Mouse (Mus musculus): ENCODE data around the gene Pold1. TPM values are rescaled to one million over a fixed set of nuclear protein-coding genes. Genes with fewer than 3 reads are reported as not detected.

The Pold1 gene
- polyA plus RNA-seq, 1 experiment from 2014 or later = 19.4 TPM

DNA sequence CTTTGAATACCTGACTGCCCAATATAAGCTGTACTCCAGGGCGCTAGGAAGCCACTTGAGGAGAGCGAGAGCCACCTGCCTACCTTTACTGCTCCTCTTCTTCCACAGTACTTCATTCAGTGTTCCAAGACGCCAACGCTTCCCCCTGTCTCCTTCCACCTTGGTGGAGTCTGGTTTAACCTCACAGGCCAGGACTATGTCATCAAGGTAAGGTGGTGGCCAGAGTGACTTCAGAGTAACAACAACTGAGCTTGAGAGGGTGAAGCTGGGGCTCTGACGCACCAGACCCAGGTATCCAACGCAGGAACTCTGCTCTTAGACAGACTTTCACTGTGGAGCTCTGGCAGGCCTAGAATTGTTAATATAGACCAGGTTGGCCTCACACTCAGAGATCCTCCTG is 37.0 kb upstream of the Pold1 start:
- H3K4me1 ChIP-seq (ENCODE audit: control insufficient read depth, insufficient read depth, low read length) = peaks cover 17% of the 10 kb centered on the region
- H3K27ac ChIP-seq (ENCODE audit: low read length) = no peak overlapping the region
- H3K9ac ChIP-seq (ENCODE audit: low read depth, low read length) = no peak overlapping the region
- no peak overlapping the region for H3K4me3 ChIP-seq (ENCODE audit: low read depth, low read length)
- H3K36me3 ChIP-seq (ENCODE audit: control insufficient read depth, insufficient read depth, low read length) = no peaks in the 10 kb centered on the region
- no peaks in the 10 kb centered on the region for H3K9me3 ChIP-seq (replicated peaks; ENCODE audit: control insufficient read depth, low read length, poor library complexity, severe bottlenecking)
- no peak for ATAC-seq
- no peak overlapping the region for H3K4me2 ChIP-seq (ENCODE audit: low read length)
- no peaks in the 10 kb centered on the region for H3K27me3 ChIP-seq (ENCODE audit: control insufficient read depth, insufficient read depth, low read depth, low read length)
- 91% methylated on average over 6 of the region's 6 CpGs for WGBS

DNA sequence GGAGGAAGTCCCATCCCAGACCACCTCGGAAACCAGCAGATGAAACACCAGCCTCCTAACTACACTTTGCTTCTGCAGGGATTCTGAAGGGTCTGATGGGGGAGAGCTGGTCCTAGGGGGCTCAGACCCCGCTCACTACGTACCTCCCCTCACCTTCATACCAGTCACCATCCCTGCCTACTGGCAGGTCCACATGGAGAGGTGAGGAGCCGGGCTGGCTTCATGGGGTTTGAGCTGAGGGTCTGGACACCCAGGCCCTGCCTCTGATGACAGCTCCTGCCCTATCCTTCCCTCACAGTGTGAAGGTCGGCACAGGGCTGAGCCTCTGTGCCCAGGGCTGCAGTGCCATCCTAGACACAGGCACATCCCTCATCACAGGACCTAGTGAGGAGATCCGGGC is 36.3 kb upstream of the Pold1 start:
- ATAC-seq = no peak
- no peak overlapping the region for H3K27ac ChIP-seq (ENCODE audit: low read length)
- H3K4me2 ChIP-seq (ENCODE audit: low read length) = no peak overlapping the region
- H3K9ac ChIP-seq (ENCODE audit: low read depth, low read length) = no peak overlapping the region
- no peaks in the 10 kb centered on the region for H3K27me3 ChIP-seq (ENCODE audit: control insufficient read depth, insufficient read depth, low read depth, low read length)
- peaks cover 15% of the 10 kb centered on the region for H3K4me1 ChIP-seq (ENCODE audit: control insufficient read depth, insufficient read depth, low read length)
- no peak overlapping the region for H3K4me3 ChIP-seq (ENCODE audit: low read depth, low read length)
- 91% methylated on average over 6 of the region's 6 CpGs for WGBS
- H3K36me3 ChIP-seq (ENCODE audit: control insufficient read depth, insufficient read depth, low read length) = no peaks in the 10 kb centered on the region
- H3K9me3 ChIP-seq (replicated peaks; ENCODE audit: control insufficient read depth, low read length, poor library complexity, severe bottlenecking) = no peaks in the 10 kb centered on the region

DNA sequence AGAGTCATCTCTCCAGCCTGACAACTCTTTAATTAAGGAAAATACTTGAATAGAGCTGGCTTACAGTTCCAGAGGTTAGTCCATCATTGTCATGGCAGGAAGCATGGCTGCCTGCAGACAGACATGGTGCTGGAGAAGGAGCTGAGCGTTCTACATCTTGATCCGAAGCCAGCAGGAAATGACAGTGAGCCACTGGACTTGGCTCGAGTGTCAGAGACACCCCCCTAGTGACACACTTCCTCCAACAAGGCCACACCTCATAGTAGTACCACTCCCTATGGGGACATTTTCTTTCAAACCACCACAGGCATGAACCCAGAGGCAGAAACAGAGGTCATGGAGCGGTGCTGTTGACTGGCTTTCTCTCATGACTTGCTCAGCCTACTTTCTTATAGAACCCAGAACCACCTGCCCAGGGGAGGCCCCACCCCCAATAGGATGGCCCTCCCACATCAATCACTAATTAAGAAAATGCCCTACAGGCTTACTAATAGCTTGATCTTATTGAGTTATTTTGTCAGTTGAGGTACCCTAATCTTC is 35.7 kb upstream of the Pold1 start:
- Histone ChIP-seq H3K27ac (ENCODE audit: low read length) (no peak overlapping the region), H3K9ac (ENCODE audit: low read depth, low read length) (no peak overlapping the region), H3K4me2 (ENCODE audit: low read length) (no peak overlapping the region), H3K36me3 (ENCODE audit: control insufficient read depth, insufficient read depth, low read length) (no peaks in the 10 kb centered on the region), H3K27me3 (ENCODE audit: control insufficient read depth, insufficient read depth, low read depth, low read length) (no peaks in the 10 kb centered on the region), H3K4me1 (ENCODE audit: control insufficient read depth, insufficient read depth, low read length) (peaks cover 10% of the 10 kb centered on the region), H3K4me3 (ENCODE audit: low read depth, low read length) (no peak overlapping the region), H3K9me3 (replicated peaks; ENCODE audit: control insufficient read depth, low read length, poor library complexity, severe bottlenecking) (no peaks in the 10 kb centered on the region)
- 88% methylated on average over 4 of the region's 4 CpGs for WGBS
- ATAC-seq = no peak

DNA sequence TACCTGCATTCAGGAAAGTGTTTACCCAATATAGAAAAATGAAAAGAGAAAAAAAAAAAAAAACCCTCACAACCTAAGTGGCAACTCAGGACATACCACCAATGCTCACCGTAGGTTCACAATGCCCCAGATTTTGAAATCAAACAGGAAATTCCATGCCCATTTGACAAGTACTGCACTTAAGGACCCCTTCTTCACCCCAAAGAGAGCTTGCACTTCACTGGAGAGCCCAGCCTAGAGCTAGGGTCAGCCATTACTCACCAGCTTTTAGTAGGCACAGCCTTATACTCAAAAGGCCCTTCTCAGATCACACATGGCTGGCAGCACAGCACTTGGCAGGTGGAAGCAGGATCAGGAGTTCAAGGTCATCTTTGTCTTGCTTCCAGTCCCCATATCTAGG is 34.5 kb upstream of the Pold1 start:
- 88% methylated on average over 1 of the region's 1 CpGs for WGBS

DNA sequence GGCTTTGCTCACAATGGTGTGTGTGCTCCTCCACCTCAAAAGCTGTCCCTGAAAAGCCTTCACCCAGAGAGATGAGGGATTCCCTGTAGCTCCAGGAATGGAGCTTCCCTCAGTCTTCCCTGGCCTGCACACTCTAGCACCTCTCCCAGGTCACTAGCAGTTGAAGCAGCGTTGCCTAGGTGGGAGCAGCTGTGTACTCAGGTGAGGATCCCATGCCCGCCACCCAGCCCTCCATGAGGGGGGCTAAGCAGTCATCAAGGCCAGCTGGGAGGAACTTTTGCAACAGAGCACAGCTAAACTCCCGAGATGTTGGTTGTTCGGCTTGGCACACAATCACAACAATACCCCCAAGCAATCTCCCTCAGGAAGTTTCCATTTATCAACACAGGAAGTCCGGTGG is 34.1 kb upstream of the Pold1 start:
- H3K4me1 ChIP-seq (ENCODE audit: control insufficient read depth, insufficient read depth, low read length) = peaks cover 2% of the 10 kb centered on the region
- H3K4me3 ChIP-seq (ENCODE audit: low read depth, low read length) = no peak overlapping the region
- H3K9me3 ChIP-seq (replicated peaks; ENCODE audit: control insufficient read depth, low read length, poor library complexity, severe bottlenecking) = no peaks in the 10 kb centered on the region
- no peak for ATAC-seq
- H3K36me3 ChIP-seq (ENCODE audit: control insufficient read depth, insufficient read depth, low read length) = no peaks in the 10 kb centered on the region
- H3K27me3 ChIP-seq (ENCODE audit: control insufficient read depth, insufficient read depth, low read depth, low read length) = no peaks in the 10 kb centered on the region
- no peak overlapping the region for H3K4me2 ChIP-seq (ENCODE audit: low read length)
- 81% methylated on average over 5 of the region's 5 CpGs for WGBS
- H3K27ac ChIP-seq (ENCODE audit: low read length) = no peak overlapping the region
- no peak overlapping the region for H3K9ac ChIP-seq (ENCODE audit: low read depth, low read length)

More for the DNA sequence above, 34.5 kb upstream of the Pold1 start:
- Histone ChIP-seq H3K4me3 (ENCODE audit: low read depth, low read length) (no peak overlapping the region), H3K9me3 (replicated peaks; ENCODE audit: control insufficient read depth, low read length, poor library complexity, severe bottlenecking) (no peaks in the 10 kb centered on the region), H3K27me3 (ENCODE audit: control insufficient read depth, insufficient read depth, low read depth, low read length) (no peaks in the 10 kb centered on the region), H3K9ac (ENCODE audit: low read depth, low read length) (no peak overlapping the region), H3K36me3 (ENCODE audit: control insufficient read depth, insufficient read depth, low read length) (no peaks in the 10 kb centered on the region), H3K4me1 (ENCODE audit: control insufficient read depth, insufficient read depth, low read length) (peaks cover 7% of the 10 kb centered on the region), H3K27ac (ENCODE audit: low read length) (no peak overlapping the region), H3K4me2 (ENCODE audit: low read length) (no peak overlapping the region)
- ATAC-seq = no peak

DNA sequence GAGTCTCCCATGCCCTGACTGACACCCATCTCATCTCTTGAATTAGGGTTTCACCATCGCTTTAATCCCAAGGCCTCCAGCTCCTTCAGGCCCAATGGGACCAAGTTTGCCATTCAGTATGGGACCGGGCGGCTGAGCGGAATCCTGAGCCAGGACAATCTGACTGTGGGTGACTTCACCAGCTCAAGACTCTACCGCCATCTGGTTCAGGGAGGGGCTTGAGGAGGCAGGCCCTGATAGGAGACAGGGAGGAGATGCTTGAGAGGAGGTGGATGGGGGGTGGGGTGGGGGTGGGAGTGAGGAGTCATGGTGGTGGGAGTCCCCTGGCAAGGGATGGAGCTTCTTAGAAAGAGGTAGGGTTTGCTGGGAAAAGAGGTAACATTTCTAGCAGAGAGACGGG is 33.0 kb upstream of the Pold1 start:
- Histone ChIP-seq H3K9ac (ENCODE audit: low read depth, low read length) (no peak overlapping the region), H3K36me3 (ENCODE audit: control insufficient read depth, insufficient read depth, low read length) (no peaks in the 10 kb centered on the region), H3K4me3 (ENCODE audit: low read depth, low read length) (no peak overlapping the region), H3K4me1 (ENCODE audit: control insufficient read depth, insufficient read depth, low read length) (no peaks in the 10 kb centered on the region), H3K9me3 (replicated peaks; ENCODE audit: control insufficient read depth, low read length, poor library complexity, severe bottlenecking) (no peaks in the 10 kb centered on the region), H3K27ac (ENCODE audit: low read length) (no peak overlapping the region), H3K4me2 (ENCODE audit: low read length) (no peak overlapping the region), H3K27me3 (ENCODE audit: control insufficient read depth, insufficient read depth, low read depth, low read length) (no peaks in the 10 kb centered on the region)
- ATAC-seq = no peak
- WGBS = 85% methylated on average over 6 of the region's 6 CpGs

DNA sequence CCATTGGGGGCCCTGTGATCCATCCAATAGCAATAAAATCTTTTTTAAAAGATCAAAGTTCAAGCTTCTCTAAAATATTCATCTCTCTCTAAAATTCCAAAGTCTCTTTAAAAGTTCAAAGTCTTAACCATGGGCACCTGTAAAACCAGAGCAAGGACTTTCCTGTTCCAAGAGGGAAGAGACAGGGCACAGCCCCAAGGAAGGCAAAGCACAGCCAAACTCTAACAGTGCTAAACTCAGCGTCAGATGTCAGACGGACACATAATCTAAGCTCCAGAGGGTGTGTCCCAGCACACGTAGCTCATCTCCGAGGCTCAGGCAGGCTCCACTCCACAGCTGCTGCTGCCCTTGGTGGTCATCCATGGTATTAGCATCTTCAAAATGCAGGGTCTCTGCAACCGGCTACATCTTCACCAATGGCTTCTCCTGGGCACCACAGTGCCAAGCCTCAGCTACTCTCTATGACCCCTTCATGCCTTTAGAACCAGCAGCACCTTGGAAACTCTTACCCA is 27.7 kb upstream of the Pold1 start:
- H3K4me2 ChIP-seq (ENCODE audit: low read length) = no peak overlapping the region
- no peaks in the 10 kb centered on the region for H3K27me3 ChIP-seq (ENCODE audit: control insufficient read depth, insufficient read depth, low read depth, low read length)
- 54% methylated on average over 5 of the region's 5 CpGs for WGBS
- H3K4me1 ChIP-seq (ENCODE audit: control insufficient read depth, insufficient read depth, low read length) = no peaks in the 10 kb centered on the region
- no peaks in the 10 kb centered on the region for H3K36me3 ChIP-seq (ENCODE audit: control insufficient read depth, insufficient read depth, low read length)
- ATAC-seq = no peak
- no peaks in the 10 kb centered on the region for H3K9me3 ChIP-seq (replicated peaks; ENCODE audit: control insufficient read depth, low read length, poor library complexity, severe bottlenecking)
- no peak overlapping the region for H3K9ac ChIP-seq (ENCODE audit: low read depth, low read length)
- H3K4me3 ChIP-seq (ENCODE audit: low read depth, low read length) = no peak overlapping the region
- no peak overlapping the region for H3K27ac ChIP-seq (ENCODE audit: low read length)

DNA sequence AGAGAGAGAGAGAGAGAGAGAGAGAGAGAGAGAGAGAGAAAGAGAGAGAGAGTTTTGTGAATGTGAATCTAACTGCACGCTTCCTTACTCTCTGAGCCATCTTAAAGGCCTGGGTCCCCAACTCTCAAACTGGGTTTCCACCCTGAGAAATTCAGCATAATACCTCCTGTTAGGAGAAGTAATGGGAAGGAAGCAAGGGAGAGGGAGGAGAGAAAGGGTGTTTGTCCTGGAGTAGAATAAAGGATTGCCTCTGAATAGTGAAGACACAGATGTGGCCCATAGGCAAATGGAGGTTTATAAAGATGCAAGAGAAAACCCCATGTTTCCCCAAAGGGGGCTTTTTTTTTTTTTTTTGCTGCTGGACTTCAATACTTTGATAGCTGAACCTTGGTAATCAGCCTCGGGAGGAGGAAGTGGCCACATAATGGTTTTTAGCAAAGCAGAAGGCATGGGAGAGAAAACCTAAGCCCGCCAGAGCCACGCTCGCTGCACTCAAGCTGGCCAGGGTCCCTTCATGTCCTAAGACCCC is 24.4 kb upstream of the Pold1 start:
- Histone ChIP-seq H3K9me3 (replicated peaks; ENCODE audit: control insufficient read depth, low read length, poor library complexity, severe bottlenecking) (no peaks in the 10 kb centered on the region), H3K4me3 (ENCODE audit: low read depth, low read length) (no peak overlapping the region), H3K4me2 (ENCODE audit: low read length) (no peak overlapping the region), H3K36me3 (ENCODE audit: control insufficient read depth, insufficient read depth, low read length) (no peaks in the 10 kb centered on the region), H3K9ac (ENCODE audit: low read depth, low read length) (no peak overlapping the region), H3K4me1 (ENCODE audit: control insufficient read depth, insufficient read depth, low read length) (no peaks in the 10 kb centered on the region), H3K27ac (ENCODE audit: low read length) (no peak overlapping the region), H3K27me3 (ENCODE audit: control insufficient read depth, insufficient read depth, low read depth, low read length) (no peaks in the 10 kb centered on the region)
- no peak for ATAC-seq
- WGBS = 67% methylated on average over 5 of the region's 5 CpGs

DNA sequence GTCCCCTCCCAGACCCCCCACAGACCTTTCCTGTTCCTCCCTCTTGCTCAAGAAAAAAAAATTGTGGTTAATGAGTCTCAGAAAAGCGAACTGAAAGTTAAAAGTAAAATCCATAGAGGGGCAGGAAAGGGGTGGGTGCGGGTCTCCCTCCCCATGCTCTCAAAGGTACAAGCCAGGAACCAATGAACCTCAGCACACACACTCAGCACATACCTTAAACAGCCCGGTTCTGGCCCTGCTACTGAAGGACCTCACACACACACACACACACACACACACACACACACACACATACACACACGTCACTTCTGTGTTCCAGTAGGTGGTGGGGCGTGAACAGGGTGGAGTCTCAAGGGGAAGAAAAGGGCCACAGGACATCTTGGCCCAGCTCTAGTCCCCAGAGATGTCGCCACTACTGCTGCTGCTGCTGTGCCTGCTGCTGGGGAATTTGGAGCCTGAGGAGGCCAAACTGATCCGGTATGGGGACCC is 23.6 kb upstream of the Pold1 start, which contains the start of gene Napsa:
TSS of gene Napsa (plus strand) at position 168 of the 489 bp plus-strand sequence.
- H3K27ac ChIP-seq (ENCODE audit: low read length) = no peak within 1 kb of the TSS
- no peaks in the 10 kb centered on the region for H3K4me1 ChIP-seq (ENCODE audit: control insufficient read depth, insufficient read depth, low read length)
- ATAC-seq = no peak
- no peaks in the 10 kb centered on the region for H3K36me3 ChIP-seq (ENCODE audit: control insufficient read depth, insufficient read depth, low read length)
- no peaks in the 10 kb centered on the region for H3K27me3 ChIP-seq (ENCODE audit: control insufficient read depth, insufficient read depth, low read depth, low read length)
- H3K9ac ChIP-seq (ENCODE audit: low read depth, low read length) = no peak within 1 kb of the TSS
- no peak within 1 kb of the TSS for H3K4me2 ChIP-seq (ENCODE audit: low read length)
- 32% methylated on average over 7 of the region's 7 CpGs for WGBS
- no peak within 1 kb of the TSS for H3K4me3 ChIP-seq (ENCODE audit: low read depth, low read length)
- H3K9me3 ChIP-seq (replicated peaks; ENCODE audit: control insufficient read depth, low read length, poor library complexity, severe bottlenecking) = no peaks in the 10 kb centered on the region
